In the genomic region with DNA sequence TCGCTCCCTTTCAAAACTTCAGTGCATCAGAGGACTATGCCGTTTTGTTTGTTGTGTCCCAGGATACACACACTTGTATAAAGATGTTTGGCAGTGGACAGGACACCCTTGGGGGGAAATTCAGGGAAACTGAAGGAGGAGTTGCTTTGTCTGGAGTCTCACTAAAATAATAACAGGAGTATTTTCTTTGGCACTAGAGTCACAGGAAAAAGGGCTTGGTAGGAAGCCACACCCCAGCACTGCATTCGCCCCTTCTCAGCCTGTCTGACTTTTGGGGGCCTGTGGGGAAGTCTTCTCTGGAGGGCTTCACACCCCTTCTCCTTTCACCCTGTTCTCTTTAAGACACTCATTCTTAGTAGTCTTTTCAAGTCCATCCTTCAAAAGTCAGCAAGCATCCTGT, we compare ENCODE assay signal across 18 mouse cellular contexts.
"Had no signal": no experiment of that assay in that cellular context is flagged by ENCODE, and none has a peak within 500 bp of the region (broad histone marks: within the 10 kb centered on the region; RNA-seq: fewer than 3 reads in every experiment).

No protein-coding gene starts in this region.

- H3K4me3 ChIP-seq: layer of hippocampus, adult 2 months; limb, embryonic 10.5 days; limb, embryonic 13.5 days; liver, embryonic 12.5 days; liver, embryonic 15.5 days; lung, embryonic 15.5 days; neural tube, embryonic 12.5 days had no signal

- H3K9me3 ChIP-seq: limb, embryonic 10.5 days; limb, embryonic 13.5 days; liver, embryonic 12.5 days; liver, embryonic 15.5 days; lung, embryonic 15.5 days; neural tube, embryonic 12.5 days had no signal

- H3K27ac ChIP-seq: layer of hippocampus, adult 2 months; limb, embryonic 10.5 days; limb, embryonic 13.5 days; liver, embryonic 12.5 days; liver, embryonic 15.5 days; lung, embryonic 15.5 days; neural tube, embryonic 12.5 days had no signal

- H3K27me3 ChIP-seq: limb, embryonic 13.5 days; liver, embryonic 12.5 days; liver, embryonic 15.5 days; lung, embryonic 15.5 days; neural tube, embryonic 12.5 days had no signal

- H3K9ac ChIP-seq: limb, embryonic 13.5 days; liver, embryonic 12.5 days; liver, embryonic 15.5 days; lung, embryonic 15.5 days; neural tube, embryonic 12.5 days had no signal

- DNase-seq: kidney, adult 8-10 months; kidney, postnatal 25 days; layer of hippocampus, adult 9-11 months; liver; lung, adult 18-20 months; lung, postnatal 14 days; lung, postnatal 4 days; midbrain, embryonic 14.5 days; thymus, adult 18-20 months; thymus, postnatal 36 days had no signal

- H3K4me2 ChIP-seq: limb, embryonic 13.5 days; liver, embryonic 12.5 days; liver, embryonic 15.5 days; lung, embryonic 15.5 days; midbrain, embryonic 11.5 days; neural tube, embryonic 12.5 days had no signal

- H3K4me1 ChIP-seq: liver, embryonic 15.5 days had no signal

- ATAC-seq: liver, embryonic 12.5 days had no signal

- H3K36me3 ChIP-seq: limb, embryonic 10.5 days; limb, embryonic 13.5 days; liver, embryonic 12.5 days; liver, embryonic 15.5 days; lung, embryonic 15.5 days; neural tube, embryonic 12.5 days had no signal
